Mouse (Mus musculus): ENCODE results near the gene Chchd6. TPM values are rescaled to one million over a fixed set of nuclear protein-coding genes. Genes with fewer than 3 reads are reported as not detected.

The Chchd6 gene
- total RNA-seq, 2 experiments from 2014 or later = 3.7 to 4.7 TPM

Other genes with a start within 250 kb of the Chchd6 start
- 10 to 100 TPM; 12.2 to 12.4 TPM for gene Plxna1, start 233.0 kb downstream of the Chchd6 start, total RNA-seq (2021)
- 1 to 10 TPM; 3.5 to 4.6 TPM for gene Txnrd3, start 48.3 kb upstream of the Chchd6 start, total RNA-seq (2021)
- not detected for gene Vmn1r40, start 111.9 kb upstream of the Chchd6 start, total RNA-seq (2021)
- not detected for gene Vmn1r41, start 145.1 kb upstream of the Chchd6 start, total RNA-seq (2021)

All from gastrocnemius, adult 18-20 months (tissue).